Mouse (Mus musculus): ENCODE results near the gene Supt7l. TPM values are rescaled to one million over a fixed set of nuclear protein-coding genes. Genes with fewer than 3 reads are reported as not detected.
"Not testable (repeated sequence)": the region's sequence is repeated elsewhere in the genome, so short reads cannot be mapped to it uniquely, and the experiment has no call there.

Supt7l gene
- 22.4 and 24.8 TPM in 2 replicates for total RNA-seq (2012; rRNA removed)

DNA sequence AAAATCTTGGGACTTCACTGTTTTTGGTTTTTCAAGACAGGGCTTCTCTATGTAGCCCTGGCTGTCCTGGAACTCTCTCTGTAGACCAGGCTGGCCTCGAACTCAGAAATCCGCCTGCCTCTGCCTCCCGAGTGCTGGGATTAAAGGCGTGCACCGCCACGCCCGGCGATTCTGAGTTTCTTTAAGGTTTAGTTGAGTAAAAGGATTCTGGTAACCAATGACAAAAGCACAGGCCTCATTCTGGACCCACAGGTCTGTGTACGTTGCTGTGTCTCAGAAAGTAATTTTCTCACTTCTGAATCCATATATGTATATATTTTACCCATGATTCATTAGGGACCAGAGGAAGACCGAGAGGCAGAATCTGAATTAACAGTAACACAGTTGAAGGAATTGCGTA is at the start of gene Supt7l:
Gene Supt7l (minus strand): TSS at position 101 of the 400 bp plus-strand sequence.
- in situ Hi-C loops (cut with MboI; ENCODE audit: low sequenced_read_pairs in 2 of 2, unreplicated experiment in 2 of 2); H3K4me1 ChIP-seq (ENCODE audit: control insufficient read depth in 2 of 2, insufficient read depth in 2 of 2, low read length in 2 of 2, poor library complexity in 1 of 2); DNase-seq (ENCODE audit: low read depth, low spot score); H3K9me3 ChIP-seq (ENCODE audit: control insufficient read depth, insufficient read depth, low read depth, low read length): not testable (repeated sequence)
- H3K4me3 ChIP-seq (ENCODE audit: insufficient read depth in 1 of 2, low read depth in 1 of 2, low read length in 2 of 2, poor library complexity in 1 of 2, severe bottlenecking in 1 of 2) = peak within 1 kb of the TSS; percentile 97 to 99
- peak within 1 kb of the TSS; percentile 1; the same call in 1 of the 2 replicates for H3K27ac ChIP-seq (ENCODE audit: insufficient read depth, low read depth, low read length, poor library complexity, severe bottlenecking)
- H3K9ac ChIP-seq (ENCODE audit: insufficient read depth, low read depth, low read length, poor library complexity, severe bottlenecking) = peak within 1 kb of the TSS; percentile 97
- H3K36me3 ChIP-seq (ENCODE audit: control insufficient read depth, insufficient read depth, low read length, poor library complexity, severe bottlenecking) = peaks cover 11% of the 10 kb centered on the region

DNA sequence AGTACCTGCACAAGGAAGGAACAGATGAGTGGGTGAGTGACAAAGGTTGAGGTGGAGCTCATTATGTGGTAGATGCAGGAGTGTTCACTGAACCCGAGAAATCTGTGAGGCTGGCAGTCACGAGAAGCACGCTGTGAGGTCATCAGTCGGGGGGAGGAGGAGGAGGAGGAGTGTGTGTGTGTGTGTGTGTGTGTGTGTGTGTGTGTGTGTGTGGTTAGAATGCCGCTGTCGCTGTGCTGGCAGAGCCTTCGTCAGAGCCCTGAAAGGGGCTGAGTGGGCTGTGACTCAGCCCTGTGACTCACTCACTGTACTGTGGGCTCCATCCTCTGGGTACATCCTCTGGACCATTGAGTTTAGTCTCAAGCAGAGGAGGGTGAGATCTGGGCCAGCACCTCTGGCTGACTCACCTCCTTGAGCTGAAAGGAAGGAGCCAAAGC is 49.0 kb upstream of the Supt7l start:
- H3K36me3 ChIP-seq (ENCODE audit: control insufficient read depth, insufficient read depth, low read length, poor library complexity, severe bottlenecking) = no peaks in the 10 kb centered on the region
- no peak for DNase-seq (ENCODE audit: low read depth, low spot score)
- H3K9ac ChIP-seq (ENCODE audit: insufficient read depth, low read depth, low read length, poor library complexity, severe bottlenecking) = no peak overlapping the region
- H3K27ac ChIP-seq (ENCODE audit: insufficient read depth, low read depth, low read length, poor library complexity, severe bottlenecking) = no peak overlapping the region
- no peaks in the 10 kb centered on the region for H3K9me3 ChIP-seq (ENCODE audit: control insufficient read depth, insufficient read depth, low read depth, low read length)
- H3K4me1 ChIP-seq (ENCODE audit: control insufficient read depth in 2 of 2, insufficient read depth in 2 of 2, low read length in 2 of 2, poor library complexity in 1 of 2) = peaks cover 0 to 3% of the 10 kb centered on the region in 2 experiments; a peak in 2 of 4 replicates
- in situ Hi-C loops (cut with MboI; ENCODE audit: low sequenced_read_pairs in 2 of 2, unreplicated experiment in 2 of 2) = loop anchor here in 1 of 2 experiments (25.0 kb wide), 1 partner anchor 611 kb away; no protein-coding TSS in a partner anchor
- TF ChIP-seq CHD2 (IDR thresholded peaks at IDR 0.05; ENCODE audit: low read depth, low read length) (no peak), HCFC1 (IDR thresholded peaks at IDR 0.05; ENCODE audit: borderline replicate concordance, insufficient read depth, low read length) (no peak), MAFK (IDR thresholded peaks at IDR 0.05; ENCODE audit: insufficient read depth, low read depth, low read length) (no peak), ZNF384 (IDR thresholded peaks at IDR 0.05; ENCODE audit: low read depth, low read length) (no peak), ZC3H11A (IDR thresholded peaks at IDR 0.05; ENCODE audit: borderline replicate concordance, low read depth, low read length) (no peak)
- no peak overlapping the region for H3K4me3 ChIP-seq (ENCODE audit: insufficient read depth in 1 of 2, low read depth in 1 of 2, low read length in 2 of 2, poor library complexity in 1 of 2, severe bottlenecking in 1 of 2)

DNA sequence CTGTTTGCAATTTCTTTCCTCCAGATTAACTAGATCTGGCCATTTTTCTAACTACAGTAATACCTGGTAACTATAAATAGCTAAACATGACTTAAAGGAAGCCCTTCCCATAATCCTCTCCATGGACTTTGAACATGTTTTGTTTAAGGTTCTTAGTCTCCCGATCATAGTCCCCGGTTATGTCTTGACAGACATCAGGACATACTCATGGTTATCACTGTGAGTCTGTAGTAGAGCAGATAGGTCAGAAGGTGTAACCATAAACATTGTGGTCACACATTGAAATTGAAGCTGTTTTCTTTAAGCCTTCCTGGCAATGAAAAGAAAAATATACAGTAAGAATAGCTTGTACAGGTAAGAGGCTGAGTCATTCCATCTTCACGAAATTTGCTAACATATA is 46.1 kb upstream of the Supt7l start:
- no peaks in the 10 kb centered on the region for H3K9me3 ChIP-seq (ENCODE audit: control insufficient read depth, insufficient read depth, low read depth, low read length)
- no peak overlapping the region for H3K27ac ChIP-seq (ENCODE audit: insufficient read depth, low read depth, low read length, poor library complexity, severe bottlenecking)
- H3K9ac ChIP-seq (ENCODE audit: insufficient read depth, low read depth, low read length, poor library complexity, severe bottlenecking) = no peak overlapping the region
- in situ Hi-C loops (cut with MboI; ENCODE audit: low sequenced_read_pairs in 2 of 2, unreplicated experiment in 2 of 2) = no loop called here
- no peaks in the 10 kb centered on the region for H3K36me3 ChIP-seq (ENCODE audit: control insufficient read depth, insufficient read depth, low read length, poor library complexity, severe bottlenecking)
- no peak for DNase-seq (ENCODE audit: low read depth, low spot score)
- no peak overlapping the region for H3K4me3 ChIP-seq (ENCODE audit: insufficient read depth in 1 of 2, low read depth in 1 of 2, low read length in 2 of 2, poor library complexity in 1 of 2, severe bottlenecking in 1 of 2)
- H3K4me1 ChIP-seq (ENCODE audit: control insufficient read depth in 2 of 2, insufficient read depth in 2 of 2, low read length in 2 of 2, poor library complexity in 1 of 2) = peaks cover 0 to 7% of the 10 kb centered on the region in 2 experiments; a peak in 2 of 4 replicates
- TF ChIP-seq ZC3H11A (IDR thresholded peaks at IDR 0.05; ENCODE audit: borderline replicate concordance, low read depth, low read length) (no peak), CHD2 (IDR thresholded peaks at IDR 0.05; ENCODE audit: low read depth, low read length) (no peak), HCFC1 (IDR thresholded peaks at IDR 0.05; ENCODE audit: borderline replicate concordance, insufficient read depth, low read length) (no peak), MAFK (IDR thresholded peaks at IDR 0.05; ENCODE audit: insufficient read depth, low read depth, low read length) (no peak), ZNF384 (IDR thresholded peaks at IDR 0.05; ENCODE audit: low read depth, low read length) (no peak)

DNA sequence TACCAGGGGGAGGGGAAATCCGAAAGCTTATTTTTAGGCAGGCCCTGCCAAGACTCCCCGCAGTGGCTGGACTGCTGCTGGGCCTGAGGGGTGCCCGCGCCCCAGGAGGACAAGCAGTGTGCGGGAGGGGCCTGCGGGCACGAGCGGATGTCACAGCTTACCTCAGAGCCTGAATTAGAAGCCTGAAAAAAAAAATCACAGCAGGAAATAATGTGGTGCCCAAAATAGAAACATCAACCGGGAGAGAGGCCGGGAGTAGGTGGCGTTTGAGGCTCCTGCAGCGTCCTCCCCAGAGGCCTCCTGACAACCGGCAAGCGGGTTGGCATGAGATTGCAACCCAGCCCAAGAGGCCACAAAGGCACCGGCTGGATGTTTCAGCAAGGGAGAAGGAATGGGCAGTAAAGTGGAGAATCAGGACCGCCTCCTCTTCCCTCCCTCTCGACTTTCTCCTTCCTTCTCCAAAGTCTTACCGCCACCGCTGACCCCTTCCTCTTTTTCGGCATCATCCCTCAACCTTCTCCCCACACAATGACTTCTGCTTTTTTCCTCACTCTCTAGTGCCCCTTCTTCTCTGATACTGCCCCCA is 43.5 kb upstream of the Supt7l start:
- Histone ChIP-seq H3K27ac (ENCODE audit: insufficient read depth, low read depth, low read length, poor library complexity, severe bottlenecking) (no peak overlapping the region), H3K4me3 (ENCODE audit: insufficient read depth in 1 of 2, low read depth in 1 of 2, low read length in 2 of 2, poor library complexity in 1 of 2, severe bottlenecking in 1 of 2) (peak overlapping the region in 1 of 2 experiments; percentile 36; a peak in 2 of 4 replicates), H3K4me1 (ENCODE audit: control insufficient read depth in 2 of 2, insufficient read depth in 2 of 2, low read length in 2 of 2, poor library complexity in 1 of 2) (peaks cover 0 to 7% of the 10 kb centered on the region in 2 experiments; a peak in 2 of 4 replicates), H3K9me3 (ENCODE audit: control insufficient read depth, insufficient read depth, low read depth, low read length) (no peaks in the 10 kb centered on the region), H3K36me3 (ENCODE audit: control insufficient read depth, insufficient read depth, low read length, poor library complexity, severe bottlenecking) (no peaks in the 10 kb centered on the region), H3K9ac (ENCODE audit: insufficient read depth, low read depth, low read length, poor library complexity, severe bottlenecking) (peak overlapping the region; percentile 46; the same call in 1 of the 2 replicates)
- TF ChIP-seq ZNF384 (IDR thresholded peaks at IDR 0.05; ENCODE audit: low read depth, low read length) (no peak), MAFK (IDR thresholded peaks at IDR 0.05; ENCODE audit: insufficient read depth, low read depth, low read length) (no peak), ZC3H11A (IDR thresholded peaks at IDR 0.05; ENCODE audit: borderline replicate concordance, low read depth, low read length) (no peak), CHD2 (IDR thresholded peaks at IDR 0.05; ENCODE audit: low read depth, low read length) (no peak), HCFC1 (IDR thresholded peaks at IDR 0.05; ENCODE audit: borderline replicate concordance, insufficient read depth, low read length) (no peak)
- in situ Hi-C loops (cut with MboI; ENCODE audit: low sequenced_read_pairs in 2 of 2, unreplicated experiment in 2 of 2) = no loop called here
- no peak for DNase-seq (ENCODE audit: low read depth, low spot score)
